Mouse (Mus musculus): ENCODE data around the gene Prss36.
"Not testable (repeated sequence)": the region's sequence is repeated elsewhere in the genome, so short reads cannot be mapped to it uniquely, and the experiment has no call there.

The Prss36 gene

DNA sequence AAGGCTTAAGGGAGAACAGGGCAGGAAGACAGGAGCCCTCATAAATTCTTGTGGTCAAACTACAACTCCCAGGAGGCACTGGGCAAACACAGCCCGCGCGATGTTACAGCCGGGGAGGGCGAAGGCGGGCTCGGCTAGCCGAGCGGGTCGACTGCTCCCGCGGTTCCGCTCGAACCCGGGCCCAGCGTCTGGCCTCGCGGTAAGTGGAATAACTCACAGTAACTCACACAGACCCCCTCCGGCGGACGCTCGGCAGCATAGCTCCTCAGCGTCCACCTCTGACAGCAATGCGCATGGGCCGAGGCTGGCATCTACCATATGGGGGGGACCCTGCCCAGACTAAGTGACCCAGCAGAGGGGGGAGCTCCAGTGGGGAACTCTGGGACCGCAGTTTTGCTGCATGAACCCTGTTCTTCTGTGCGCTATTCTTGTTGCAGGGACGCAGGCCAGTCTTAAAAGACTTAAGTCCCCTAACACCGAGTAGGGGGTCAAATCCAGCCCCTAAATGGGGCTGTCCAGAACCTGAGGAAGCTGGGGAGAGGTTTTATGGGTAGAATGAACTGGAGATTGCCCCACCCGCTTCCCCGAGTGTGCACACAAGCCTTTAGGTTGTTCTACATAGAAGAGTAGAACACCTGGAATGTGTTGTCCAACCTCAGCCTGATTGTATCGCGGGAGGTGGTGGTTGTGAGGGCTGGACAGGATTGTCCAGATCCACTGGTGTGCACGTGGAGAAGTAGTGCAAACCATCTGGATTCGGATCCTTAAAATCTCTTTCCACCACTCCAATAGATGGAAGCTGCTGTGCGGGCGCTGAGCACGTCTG lies 42.3 kb downstream of the Prss36 start, which contains the start of gene Bckdk:
TSS of gene Bckdk (plus strand) at position 112 of the 826 bp plus-strand sequence.
- peak; percentile 54 to 78 for DNase-seq (ENCODE audit: low spot score in 2 of 2)

DNA sequence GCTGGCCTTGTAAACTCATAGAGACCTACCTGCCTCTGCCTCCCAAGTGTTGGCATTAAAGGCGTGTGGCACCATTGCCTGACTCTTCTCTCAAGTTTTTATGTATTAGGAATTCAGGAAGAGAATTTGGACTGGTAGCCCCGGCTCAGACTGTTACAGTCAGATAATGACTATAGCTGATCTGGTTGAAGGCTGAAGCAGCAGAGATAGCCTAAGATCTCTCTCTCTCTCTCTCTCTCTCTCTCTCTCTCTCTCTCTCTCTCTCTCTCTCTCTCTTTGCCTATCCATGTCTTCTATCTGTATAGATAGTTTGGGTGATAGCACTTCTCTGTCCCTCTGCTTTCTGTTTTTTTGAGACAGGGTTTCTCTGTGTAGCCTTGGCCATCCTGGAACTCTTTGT lies 44.8 kb downstream of the Prss36 start:
- DNase-seq (ENCODE audit: low spot score in 2 of 2), result no peak

DNA sequence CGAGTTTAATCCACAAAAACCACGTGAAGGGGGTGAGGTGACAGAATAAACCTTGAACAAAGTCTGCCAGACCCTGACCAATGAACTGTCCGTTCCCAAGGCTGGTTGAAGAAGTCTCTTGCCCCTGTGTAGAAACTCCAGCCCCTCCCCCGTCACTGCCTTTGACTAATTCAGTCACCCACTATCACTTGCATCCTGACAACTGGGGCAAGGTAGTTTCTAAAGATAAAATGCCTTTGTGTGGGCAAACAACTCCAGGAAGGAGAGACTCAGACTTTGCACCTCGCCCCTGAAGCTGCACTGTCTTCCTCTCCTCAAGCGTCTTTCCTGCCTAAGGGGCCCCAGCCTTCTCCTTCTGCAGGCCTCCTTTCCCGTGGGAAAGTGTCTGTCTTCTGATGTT lies 46.5 kb downstream of the Prss36 start:
- DNase-seq (ENCODE audit: low spot score in 2 of 2), result no peak

DNA sequence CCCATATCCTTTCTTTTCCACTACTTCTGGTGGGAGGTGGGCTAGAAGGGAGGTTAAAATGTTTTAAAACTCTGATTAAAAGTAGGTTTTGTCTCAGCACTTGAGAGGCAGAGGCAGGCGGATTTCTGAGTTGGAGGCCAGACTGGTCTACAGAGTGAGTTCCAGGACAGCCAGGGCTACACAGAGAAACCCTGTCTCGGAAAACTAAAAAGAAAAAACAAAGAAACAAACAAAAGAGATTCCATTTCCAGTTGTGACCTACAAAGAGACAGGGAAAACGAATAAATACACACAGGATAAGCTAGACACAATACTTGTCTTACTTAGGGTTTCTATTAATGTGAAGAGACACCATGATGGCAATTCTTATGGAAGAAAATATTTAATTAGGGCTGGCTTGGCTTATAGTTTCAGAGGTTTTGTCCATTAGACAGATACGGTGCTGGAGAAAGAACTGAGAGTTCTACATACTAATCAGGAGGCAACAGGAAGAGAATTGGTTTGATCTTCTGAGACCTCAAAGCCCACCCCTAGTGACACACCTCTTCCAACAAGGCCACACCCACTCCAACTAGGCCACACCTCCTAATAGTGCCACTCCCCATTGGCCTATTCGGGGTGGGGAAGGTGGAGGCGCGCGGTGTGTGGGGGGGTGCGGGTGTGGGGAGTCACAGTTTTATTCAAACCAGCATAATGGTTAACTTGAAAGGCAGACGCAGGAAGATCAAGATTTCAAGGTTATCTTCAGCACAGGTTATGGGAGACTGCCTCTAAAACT lies 48.2 kb downstream of the Prss36 start:
- no peak for DNase-seq (ENCODE audit: low spot score in 2 of 2)

DNA sequence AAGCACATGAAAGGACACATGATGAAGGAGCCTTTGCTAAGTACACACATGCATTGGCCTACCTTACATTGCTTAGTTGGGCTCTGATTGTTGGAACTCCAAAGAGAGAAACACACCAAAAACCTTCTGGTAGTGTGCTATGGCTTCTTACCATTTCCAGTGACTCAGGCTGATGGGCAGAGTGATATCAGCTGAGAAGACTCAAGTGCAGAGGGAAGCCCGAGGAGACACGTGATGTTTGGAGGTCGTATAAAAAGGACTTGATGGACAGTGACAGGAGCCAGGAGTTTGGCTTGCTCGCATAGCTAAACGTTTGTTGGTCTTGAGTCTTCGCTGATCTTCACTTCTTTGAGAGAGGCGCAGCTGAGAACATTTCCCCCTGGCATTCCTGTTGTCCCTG lies 49.0 kb downstream of the Prss36 start:
- no peak for DNase-seq (ENCODE audit: low spot score in 2 of 2)

DNA sequence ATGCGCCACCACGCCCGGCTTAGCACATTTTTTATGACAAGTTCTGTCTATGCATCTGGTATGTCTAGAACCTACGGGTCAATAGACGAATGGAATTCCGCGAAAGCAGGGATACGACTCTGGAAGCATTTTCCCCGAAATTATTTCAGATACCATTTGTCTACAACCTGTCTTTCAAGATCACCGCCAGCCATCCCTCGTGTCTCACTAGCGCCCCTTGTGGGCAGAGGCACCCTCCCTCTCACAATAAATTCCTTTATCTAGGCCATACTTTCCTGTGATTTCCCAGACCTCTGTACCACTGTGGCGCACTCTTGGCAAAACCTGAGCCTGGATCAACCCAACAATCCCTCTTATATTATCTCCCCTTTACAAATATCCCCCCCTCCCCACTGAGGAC lies 50.1 kb downstream of the Prss36 start:
- peak in 1 of 2 experiments; percentile 59 for DNase-seq (ENCODE audit: low spot score in 2 of 2)

DNA sequence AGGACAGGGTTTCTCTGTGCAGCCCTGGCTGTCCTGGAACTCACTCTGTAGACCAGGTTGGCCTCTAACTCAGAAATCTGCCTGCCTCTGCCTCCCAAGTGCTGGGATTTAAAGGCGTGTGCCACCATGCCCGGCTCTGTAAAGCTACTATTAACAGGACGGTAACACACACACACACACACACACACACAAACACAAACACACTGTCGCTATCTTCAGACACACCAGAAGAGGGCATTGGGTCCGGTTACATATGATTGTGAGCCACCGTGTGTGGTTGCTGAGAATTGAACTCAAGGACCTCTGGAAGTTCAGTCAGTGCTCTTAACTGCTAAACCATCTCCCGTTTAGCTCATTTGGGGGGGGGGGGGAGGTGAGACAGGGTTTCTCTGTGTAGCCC lies 50.6 kb downstream of the Prss36 start:
- DNase-seq (ENCODE audit: low spot score in 2 of 2), result not testable (repeated sequence)

DNA sequence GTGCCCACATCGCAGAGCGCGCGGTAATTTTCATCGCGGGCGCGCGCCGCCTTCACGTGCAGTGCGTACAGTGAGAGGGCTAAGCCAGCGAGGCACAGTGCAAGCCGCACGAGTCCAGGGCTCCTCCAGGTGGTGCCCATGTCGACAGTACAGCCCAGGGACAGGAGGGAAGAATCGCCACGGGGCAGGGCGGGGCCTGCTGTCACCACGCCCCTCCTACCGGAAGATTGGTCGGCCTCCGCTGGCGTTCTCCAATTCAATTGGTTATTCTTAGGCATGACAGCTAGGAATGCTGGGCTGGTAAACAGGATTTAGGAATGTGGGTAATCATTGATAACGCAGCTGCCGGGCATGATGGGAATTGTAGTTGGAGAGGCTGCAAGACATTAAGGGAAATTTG lies 51.1 kb downstream of the Prss36 start, which contains the start of the genes Gm21974 and Vkorc1:
TSS of gene Gm21974 (minus strand) at position 13 of the 400 bp plus-strand sequence.
TSS of gene Vkorc1 (minus strand) at position 176 of the 400 bp plus-strand sequence.
- DNase-seq (ENCODE audit: low spot score in 2 of 2), result peak; percentile 74 to 93

DNA sequence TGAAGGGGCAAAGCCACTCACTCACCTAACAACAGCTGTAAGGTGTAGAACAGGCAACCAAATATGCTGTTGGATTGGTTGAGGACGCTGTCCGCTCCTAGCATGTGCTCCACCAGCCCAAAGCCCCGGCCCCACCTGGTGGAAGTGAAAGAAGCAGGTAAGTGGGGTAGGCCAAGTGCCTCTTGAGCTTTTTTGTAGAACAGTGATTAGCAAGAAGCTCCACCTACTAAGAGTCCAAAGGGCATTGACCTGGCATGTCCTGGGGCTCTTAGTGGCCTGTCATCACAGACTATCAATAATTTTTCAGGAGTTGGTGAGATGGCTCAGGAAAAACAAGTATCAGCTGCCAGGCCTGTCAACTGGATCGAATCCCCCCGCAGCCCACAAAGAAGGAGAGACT lies 52.0 kb downstream of the Prss36 start:
- no peak for DNase-seq (ENCODE audit: low spot score in 2 of 2)

DNA sequence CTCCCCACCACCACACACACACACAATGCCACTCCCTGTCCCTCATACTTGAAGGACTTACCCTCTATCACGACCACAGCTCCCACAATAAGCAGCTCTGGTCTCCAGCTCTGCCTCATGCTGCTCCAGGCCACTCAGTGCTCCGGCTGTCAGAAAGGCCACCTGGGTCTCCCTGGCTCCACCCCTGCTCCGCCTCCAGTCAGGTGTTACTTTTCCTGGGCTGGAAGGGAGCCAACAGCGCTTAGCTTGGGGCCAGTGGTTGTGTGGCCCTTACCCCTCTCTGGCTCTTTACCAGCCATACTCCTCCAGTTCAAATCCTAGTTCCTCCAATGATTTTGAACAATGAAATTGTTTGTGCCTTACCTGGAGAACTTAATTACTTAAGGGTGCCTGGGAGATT lies 55.7 kb downstream of the Prss36 start, which contains the start of gene Prss53:
TSS of gene Prss53 (minus strand) at position 173 of the 400 bp plus-strand sequence.
- DNase-seq (ENCODE audit: low spot score in 2 of 2), result no peak

DNA sequence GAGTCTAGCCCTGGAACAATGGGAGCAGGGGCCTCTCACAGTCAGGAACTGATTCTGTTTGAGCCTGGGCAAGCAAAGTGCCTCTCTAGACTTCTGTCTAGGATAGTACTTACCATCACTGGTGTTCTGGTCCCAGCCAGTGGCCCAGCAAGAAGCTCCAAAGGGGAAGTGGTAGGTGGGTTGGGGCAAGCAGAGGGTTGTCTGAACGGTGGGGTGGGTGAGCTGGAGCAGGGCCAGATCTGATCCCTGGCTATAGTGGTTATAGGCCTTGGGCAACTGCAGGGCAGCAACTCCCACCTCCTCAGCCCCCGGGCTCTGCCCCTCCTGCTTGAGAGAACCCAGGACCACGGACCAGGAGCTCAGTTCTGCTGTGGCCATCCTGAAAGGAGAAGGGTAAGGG lies 57.7 kb downstream of the Prss36 start:
- no peak for DNase-seq (ENCODE audit: low spot score in 2 of 2)

DNA sequence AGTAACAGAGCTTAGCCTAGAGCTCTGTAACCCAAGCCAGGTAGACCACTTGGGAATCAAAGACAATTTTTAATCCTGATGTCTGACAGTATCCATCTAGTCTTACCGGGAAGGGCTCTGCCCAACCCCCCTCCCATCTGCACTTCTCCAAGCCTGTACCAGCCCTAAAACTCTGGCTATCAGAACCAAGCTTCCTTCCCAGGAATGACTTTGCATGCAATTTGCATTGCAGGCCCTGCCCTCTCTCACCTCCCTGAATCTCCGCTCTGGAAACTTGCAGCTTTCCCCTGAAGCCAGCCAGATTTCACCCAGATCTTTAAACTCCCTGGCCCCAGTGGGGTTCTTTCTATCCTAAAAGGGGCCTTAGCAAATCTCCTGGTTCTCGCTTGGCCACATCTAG lies 58.7 kb downstream of the Prss36 start:
- no peak for DNase-seq (ENCODE audit: low spot score in 2 of 2)

DNA sequence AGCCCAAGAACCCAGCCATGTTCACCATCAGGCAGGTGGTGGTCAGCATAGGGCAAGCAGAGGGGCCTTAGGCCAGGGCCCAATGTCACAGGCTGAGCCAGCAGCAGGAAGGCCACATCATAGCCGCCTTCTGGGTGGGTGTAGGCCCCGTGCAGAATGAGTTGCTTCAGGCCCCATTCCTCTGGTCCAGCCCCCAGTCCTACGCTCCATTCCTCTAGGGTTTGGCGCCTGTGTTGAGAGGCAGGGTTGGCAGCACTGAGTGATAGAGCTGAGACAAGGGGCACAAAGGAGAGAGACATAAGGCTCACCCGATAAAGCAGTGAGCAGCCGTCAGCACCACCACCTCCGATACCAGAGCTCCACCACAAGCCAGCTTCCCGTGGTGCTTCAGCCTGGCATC lies 59.3 kb downstream of the Prss36 start:
- no peak for DNase-seq (ENCODE audit: low spot score in 2 of 2)

DNA sequence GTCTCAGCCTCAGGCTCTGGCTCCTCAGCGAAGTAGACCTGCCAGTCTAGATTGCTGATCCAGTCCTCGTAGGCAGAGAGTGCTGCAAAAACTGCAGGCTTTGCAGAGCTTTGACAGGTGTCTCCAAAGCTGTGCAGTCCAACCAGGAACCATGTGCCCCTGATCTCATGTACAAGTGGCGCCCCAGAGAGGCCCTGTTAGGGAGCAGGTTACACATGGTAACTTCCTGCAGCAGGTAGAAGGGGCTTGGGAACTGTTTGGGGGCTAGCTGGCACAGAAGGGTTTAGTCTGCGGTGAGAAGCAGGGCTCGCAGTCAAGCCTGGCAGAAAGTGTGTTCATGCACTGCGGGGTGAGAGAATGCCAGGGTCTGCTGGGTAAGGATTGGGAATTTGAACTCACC lies 60.0 kb downstream of the Prss36 start:
- no peak for DNase-seq (ENCODE audit: low spot score in 2 of 2)

DNA sequence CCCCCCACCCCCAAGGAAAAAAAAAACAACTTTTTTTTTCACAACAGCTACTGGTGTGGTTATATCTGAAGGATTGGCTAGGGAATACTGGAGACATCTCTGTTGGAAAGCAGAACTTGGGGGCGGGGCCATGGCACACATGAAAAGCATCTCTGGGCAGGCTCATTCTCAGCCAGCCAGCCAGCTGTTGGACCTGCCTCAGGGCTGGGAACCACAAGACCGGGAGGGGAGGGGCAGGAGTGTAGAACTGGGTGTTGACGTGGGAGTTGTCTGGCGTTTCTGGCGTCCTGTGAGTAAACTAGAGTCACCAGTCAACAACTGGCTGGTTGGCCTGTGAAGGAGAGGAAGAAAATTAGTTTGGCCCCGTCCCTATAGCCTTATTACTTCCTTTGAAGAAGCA lies 60.6 kb downstream of the Prss36 start:
- no peak for DNase-seq (ENCODE audit: low spot score in 2 of 2)
